Mouse (Mus musculus) brain, adult 2 months (tissue): Measurements from ENCODE around the gene Lhfp.
"Not testable (repeated sequence)": the region's sequence is repeated elsewhere in the genome, so short reads cannot be mapped to it uniquely, and the experiment has no call there.

ENCODE experiments used
- DNase-seq: peaks from one replicate; pipeline ENCODE4 v3.0.0; 2011; ENCODE audit warnings: low read depth, low spot score

The Lhfp gene

DNA sequence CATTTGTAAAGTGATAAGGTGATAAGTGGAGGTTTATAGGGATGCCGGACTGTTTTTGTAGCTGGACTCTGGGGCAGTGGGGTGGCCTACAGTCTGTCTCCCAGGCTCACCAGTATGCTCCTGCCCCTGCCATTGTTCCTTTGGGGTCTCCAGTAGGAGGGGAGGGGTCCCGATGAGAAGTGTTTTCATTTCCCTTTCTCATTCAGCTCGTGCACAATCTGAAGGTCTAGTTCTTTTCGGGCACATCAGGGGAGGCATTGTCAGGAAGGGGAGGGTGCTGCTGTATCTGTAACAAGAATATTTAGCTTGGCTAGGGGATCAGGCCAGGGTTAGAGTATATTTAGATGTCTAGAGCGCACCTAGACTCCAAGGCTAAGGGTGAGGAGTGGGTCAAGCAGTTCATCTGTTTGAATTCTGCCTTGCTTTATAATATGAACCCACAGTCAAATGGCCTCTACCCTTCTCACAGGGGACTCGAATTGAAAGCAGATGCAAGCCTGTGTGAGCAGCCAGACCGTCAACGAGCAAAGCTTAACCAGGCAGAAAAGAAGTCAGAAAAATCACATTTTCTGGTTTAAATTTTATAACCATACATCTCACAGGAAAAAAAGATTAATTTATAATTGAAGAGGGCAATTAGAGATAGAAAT, 46.0 kb downstream of the Lhfp start:
- no peak for DNase-seq

DNA sequence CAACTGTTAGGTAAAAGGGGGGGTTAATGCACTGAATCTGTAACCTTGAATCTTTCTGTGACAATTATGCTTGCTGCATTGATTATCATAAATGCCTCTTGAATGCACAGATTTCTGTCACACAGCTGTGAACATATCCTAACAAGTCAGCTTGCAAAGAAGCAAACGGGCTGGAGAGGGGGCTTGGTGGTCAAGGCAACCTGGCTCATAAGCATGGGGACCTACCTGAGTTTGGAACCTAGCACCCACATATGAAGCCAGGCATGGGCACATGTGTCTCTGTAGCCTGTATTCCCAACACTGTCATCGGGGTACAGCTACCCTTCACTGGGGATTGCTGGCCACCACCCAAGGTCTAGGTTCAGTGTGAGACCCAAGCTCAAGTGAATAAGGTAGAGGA, 48.6 kb downstream of the Lhfp start:
- DNase-seq: no peak

DNA sequence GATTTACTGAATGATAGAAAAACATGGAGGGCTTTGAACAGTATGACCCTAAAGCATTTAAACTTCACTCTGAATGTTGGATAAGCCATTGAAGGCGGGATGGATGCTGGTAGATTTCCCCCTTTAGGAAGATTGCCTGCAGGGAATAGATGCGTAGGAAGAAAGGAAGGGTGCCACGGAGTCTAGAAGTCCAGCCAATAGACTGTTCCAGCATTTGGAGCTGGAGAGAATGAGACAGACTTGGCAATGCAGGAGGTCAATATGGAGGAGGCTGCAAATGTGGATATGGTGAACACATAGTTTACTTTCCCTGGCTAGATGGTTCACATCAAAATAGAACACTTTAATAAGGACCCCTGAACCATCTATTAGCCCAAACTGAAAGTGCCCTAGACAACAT, 58.9 kb downstream of the Lhfp start:
- peak; percentile 62 for DNase-seq

DNA sequence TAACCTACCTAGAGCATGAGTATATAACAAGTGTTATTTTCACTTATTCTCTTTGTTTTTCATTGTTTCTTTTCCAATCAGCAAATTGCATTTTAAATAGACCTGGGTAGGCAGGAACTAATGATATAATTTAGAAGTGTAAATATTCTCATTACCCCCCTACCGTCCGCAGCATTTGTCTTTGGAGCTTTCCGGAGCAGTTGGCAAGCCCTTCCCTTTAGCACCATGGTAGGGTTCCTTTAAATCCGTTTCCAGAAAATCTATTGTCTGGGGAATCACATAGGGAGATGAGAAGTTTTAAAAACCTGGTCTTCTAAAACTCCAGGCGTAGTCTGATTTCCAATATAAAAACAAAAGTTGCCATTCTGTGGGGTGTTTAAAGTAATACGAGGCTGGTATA, 59.5 kb downstream of the Lhfp start:
- peak; percentile 41 for DNase-seq

DNA sequence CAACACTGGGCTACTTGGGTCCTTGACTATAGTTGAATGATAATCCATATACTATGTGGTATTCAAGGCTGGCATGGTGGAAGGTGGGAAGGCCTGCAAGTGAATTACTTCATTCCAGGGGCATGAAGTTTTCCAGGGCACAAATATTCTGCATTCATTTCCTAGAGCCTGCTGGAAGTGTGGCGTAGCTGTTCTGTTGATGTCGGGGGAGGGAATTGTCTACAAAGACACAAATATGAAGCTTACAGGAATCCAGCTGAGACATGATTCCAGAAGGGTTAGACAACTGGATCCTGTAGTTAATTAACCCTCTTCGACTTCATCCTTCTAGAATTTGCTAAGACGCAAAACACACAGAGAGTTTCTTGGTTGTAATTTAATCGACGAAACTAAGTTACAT, 60.4 kb downstream of the Lhfp start:
- no peak for DNase-seq

DNA sequence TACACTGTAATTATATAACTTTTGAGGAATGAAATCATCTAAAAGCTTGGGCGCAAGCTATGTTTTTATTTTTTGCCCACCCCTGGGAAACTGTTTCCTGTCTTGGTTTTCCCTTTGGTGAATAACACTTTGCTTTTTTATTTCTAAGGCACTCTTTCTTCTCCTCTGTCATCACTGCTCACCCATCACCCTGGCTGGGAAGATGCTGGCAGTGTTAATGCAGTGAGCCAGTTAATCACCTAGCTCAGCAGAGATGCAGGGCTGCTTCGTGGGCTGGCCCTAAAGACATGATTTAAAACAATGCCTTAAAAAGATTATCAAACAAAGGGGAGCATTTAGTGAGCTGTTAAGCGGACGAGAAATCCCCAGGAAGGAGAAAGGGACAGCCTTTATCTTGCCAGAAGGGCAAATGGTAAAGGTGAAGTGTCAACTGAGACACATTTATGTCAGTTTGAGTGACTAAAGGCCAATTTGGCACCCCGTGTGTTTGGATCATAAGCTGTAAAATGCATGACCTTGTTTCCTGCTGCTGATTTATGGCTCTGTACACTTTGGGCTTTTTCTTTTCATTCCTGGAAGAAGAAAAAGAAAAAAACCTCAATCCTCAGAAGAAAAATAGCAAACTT, 60.9 kb downstream of the Lhfp start:
- peak; percentile 36 for DNase-seq

DNA sequence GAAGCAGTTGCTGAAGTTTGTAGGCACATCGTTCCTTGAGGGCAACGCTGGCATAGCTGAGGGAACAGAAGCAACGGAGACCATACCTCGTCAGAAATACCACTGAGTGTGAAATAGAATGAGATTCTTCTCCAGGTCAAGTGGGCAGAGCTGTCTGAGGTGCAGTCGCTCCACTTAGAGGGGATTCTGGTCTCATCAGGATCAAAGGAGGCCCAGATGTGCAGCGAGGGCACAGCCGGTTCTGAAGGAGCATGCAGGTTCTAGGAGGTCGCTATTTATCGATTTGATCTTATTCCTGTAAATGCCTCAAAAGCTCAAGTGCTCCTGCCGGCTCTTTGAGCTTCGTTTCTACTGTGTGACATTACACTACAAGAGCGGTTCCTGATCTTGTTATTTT, 61.4 kb downstream of the Lhfp start:
- no peak for DNase-seq

DNA sequence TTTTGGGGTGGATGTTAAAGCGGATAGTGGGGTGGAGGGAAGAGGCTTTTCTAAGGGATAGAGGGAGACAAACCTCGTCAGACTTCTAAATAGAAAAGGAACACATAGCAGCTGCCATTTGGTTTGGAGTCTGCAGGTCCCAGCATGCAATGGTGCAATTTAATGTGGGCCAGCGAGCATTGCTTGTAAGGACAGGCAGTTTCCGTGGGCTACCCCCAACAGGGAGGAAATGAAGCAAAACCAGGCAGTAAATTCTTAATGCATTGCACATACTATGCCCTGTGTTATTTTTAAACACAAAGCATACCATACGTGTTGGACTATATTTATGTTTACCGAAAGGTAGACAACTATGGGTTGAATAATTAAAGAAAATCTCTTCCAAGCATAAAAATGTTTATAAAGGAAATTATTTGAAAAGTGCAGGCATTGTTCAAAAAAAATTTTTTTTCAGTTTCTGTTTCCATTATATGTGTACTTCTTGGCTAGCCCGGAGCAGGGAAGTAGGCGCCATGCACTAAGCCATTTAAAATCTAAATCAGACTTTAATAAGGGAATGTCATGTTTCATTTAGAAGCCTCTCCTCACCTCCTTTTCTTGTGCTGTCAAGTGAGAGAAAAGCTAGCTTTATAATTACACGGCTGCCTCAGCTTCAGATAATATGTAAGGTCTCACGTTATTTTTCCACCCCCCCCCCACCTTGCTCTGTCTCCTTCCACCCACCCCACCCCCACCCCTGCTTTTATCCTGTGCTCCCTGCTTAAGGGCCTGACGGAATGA, 67.5 kb downstream of the Lhfp start:
- peak; percentile 46 for DNase-seq

DNA sequence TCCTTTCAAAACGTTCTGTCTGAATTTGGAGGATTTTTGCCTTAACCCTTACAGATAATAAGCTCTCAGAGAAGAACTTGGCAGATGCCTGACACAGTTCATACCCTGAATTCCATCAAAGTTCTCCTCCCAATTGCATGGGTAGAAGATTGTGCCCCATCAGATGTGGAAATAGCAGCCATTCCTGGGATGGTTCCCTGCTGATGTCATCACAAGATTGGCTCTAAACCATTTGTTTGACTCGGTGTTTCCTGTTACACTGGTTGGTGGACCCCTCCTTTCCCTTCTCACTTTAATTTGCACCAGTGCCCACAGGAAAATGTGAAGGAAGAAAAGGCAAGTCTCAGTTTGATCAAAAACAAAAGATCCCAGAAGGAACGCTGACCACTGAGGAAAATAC, 68.6 kb downstream of the Lhfp start:
- DNase-seq: no peak

DNA sequence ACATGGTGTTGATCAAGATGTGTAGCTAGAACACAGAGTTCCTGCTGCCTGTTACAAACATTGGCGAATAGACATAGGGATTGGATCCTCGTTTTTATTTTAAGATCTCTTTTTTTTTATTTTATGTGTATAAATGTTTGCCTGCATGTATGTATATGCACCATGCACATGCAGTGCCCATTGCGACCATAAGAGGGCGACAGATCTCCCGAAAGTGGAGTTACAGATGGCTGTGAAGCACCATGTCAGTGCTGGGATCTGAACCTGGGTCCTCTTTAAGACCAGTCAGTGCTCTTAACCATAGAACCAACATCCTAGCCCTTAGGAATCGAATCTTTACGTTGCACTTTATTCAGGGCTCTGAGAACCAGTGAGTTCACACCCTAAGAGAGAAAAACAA, 70.7 kb downstream of the Lhfp start:
- DNase-seq: no peak

DNA sequence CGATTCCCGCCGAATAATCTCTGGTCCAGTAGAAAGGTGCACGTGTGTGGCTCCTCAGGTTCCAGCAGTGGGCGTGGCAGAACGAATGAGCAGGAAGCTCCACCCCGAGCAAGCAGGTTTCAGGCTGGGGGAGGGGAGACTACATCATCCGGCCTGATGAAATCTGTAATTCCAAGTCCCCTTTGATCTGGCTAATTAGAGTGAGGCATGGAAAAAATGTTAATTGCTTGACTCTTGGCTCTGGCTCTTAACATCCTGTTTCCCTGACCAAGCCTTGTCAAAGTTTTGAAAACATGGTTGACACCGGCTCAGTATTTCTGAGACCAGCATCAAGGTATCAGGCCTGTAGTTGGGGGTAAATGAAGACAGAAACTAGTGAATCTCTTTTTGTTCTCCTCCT, 77.4 kb downstream of the Lhfp start:
- not testable (repeated sequence) for DNase-seq

DNA sequence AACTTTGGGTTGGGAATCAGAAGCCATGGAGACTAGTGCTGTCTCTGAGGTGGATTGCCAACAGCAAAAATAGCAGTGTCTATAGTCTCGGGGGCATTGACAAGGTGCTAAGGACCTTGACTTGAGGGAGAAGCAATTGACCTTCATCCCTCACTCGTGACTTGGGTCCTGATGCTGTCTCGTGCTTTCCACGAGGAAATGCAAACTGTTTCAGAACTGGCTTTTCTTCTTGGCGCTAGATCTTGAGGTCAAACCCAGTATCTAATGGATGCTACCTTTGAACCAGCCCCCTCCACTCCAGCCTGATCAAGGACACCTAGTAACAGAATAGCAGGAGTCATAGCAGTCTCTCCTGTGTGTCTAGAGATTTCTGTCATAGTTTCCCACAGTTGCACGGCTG, 78.7 kb downstream of the Lhfp start:
- no peak for DNase-seq

DNA sequence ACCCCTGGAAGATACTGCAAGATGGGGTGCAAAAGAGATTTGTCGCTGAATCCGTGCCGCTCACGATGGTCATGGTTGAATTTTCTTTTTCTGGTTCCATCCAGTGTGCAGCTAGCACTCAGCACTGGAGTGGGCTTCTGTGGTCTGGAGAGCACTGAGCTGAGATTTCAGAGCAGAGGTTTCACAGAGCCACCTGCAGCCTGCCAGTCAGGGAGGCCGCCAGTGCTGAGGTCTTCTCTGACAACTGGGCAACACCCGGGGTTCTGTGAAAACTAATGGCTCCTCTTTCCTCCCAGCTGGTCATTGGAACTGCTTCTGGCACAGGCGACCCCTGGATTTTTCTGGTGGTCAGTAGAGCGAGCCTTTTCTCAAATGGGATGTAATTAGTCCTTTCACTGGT, 84.2 kb downstream of the Lhfp start:
- DNase-seq: no peak

DNA sequence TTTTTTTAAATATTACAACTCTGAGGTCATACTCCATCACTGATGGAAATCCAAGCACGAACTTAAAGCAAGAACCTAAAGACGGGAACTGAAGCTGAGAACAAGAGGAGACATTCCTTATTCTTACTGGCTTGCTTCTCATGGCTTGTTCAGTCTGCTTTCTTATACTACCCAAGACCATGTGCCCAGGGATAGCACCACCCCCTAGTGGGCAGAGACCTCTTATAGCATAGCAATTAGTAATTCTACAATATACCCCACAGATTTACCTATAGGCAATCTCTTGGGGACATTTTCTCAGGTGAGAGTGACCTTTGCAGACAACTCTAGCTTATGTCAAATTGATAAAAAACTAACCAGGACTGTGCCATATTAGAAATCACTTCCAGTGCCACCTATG, 97.5 kb downstream of the Lhfp start:
- DNase-seq: no peak

DNA sequence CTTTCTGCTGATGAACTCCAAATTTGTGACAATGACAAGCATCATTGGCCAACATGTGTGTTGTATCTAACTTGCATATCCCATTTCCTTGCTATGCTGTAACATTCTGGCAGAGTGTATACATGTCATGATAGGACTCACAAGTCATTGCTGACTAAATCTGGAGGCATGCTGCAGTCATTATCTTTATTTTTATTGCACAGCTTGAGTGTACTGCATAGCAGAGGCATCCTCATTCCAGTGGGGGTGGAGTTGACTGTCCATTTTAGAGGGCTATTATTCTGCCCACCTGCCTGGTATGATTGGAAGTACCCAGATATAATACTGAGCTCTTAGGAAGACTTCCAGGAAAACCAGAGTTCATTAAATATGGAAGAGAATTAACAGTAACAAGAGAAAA, 97.9 kb downstream of the Lhfp start:
- DNase-seq: no peak

DNA sequence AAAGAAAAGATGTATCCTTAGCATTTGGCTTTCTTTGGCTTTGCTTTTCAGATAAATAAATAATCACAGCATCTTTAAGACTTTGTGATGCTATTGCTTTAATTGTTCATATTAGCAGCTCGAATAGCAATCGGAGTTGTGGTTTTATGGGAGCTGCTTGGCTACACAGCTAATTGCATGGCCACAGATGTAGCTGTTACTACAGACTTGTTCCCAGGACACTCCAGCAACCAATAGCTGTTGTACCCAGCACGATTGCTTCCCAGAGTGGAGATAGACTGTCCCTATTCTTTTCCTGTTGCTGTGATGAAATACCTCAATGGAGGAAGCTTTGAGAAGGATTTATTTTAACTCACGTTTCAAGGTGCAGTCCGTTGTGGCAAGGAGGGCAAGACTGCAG, 98.3 kb downstream of the Lhfp start:
- DNase-seq: no peak

DNA sequence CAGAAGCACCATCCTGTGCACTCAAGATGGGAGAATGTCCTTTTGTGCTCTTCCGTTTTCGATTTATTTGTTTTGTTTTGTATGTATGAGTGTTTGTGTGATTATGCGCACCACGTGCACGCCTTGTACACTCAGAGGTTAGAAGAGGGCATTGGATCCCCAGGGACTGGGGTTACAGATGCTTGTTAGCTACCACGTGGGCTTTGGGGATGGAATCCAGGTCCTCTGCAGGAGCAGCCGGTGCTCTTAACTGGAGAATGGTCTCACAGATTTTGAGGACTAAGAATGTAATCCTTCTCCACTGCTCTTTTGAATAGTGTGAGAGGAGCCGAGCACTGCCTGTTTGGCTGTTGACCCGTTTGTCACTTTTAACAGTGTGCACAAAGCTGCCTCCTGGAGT, 101.2 kb downstream of the Lhfp start:
- DNase-seq: peak; percentile 72

DNA sequence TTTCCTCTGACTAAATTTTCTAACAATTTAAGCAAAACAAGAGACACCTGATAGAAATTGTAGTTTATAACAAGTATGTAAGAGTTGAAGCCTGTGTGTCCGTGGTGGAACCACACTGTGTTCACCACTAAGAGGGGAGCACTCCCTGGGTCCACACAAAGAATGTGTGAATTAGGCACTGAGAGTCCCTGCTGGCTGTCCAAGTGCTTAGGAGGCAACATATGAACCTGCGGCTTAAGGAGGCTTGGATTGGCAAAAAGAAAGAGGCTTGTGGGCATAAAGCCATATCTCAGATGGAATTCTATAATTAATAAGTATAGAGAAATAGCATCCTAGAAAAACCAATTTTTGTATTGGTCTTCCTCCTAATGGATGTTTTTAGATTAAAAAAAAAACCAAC, 104.2 kb downstream of the Lhfp start:
- peak; percentile 67 for DNase-seq

DNA sequence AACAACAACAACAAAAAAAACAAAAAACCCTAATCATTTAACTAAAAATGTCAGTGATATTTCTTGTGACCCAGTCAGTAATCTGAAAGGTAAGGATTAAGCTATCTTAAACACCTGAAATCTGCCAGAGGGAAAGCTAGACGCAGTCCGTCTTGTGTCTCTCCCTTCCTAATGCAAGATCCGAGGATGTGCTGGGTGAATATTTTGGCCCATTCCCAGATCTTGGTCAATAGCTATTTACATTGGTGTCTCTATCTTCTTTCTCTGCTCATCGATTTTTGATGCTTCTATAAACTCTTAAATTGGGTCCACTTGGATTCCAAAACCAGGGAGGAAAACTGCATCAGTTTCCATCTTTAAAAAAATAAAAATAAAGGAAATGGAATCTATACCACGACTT, 104.6 kb downstream of the Lhfp start:
- DNase-seq: no peak

DNA sequence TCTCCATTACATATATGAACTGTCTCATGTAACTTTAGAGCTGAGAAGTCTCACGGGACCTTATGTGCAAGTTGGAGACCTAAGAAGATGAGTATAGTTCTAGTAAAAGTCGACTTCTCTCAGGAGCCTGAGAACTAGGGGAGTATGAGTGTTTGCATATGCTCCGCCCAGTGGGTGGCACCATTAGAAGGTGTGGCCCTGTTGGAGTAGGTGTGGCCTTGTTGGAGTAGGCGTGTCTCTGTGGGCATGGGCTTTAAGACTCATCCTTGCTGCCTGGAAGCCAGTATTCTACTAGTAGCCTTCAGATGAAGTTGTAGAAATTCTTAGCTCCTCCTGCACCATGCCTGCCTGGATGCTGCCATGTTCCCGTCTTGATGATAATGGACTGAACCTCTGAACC, 105.7 kb downstream of the Lhfp start:
- no peak for DNase-seq

DNA sequence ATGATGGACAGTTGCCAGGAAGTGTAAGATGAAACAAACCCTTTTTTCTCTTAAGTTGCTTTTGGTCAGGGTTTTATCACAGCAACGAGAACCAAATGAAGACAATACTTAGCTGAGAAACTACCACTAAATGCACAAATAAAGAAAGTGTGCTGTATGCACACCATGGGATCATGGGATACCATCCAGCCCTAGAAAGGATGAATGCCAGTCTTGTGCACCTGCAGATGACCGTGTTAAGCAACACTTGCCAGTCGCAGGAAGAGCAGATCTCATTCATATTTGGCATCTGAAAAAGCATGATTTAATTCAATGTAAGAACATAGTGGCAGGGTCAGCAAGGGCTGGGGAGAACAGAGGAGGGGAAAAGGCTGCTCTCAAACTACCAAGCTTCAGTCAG, 107.4 kb downstream of the Lhfp start:
- DNase-seq: peak; percentile 87

DNA sequence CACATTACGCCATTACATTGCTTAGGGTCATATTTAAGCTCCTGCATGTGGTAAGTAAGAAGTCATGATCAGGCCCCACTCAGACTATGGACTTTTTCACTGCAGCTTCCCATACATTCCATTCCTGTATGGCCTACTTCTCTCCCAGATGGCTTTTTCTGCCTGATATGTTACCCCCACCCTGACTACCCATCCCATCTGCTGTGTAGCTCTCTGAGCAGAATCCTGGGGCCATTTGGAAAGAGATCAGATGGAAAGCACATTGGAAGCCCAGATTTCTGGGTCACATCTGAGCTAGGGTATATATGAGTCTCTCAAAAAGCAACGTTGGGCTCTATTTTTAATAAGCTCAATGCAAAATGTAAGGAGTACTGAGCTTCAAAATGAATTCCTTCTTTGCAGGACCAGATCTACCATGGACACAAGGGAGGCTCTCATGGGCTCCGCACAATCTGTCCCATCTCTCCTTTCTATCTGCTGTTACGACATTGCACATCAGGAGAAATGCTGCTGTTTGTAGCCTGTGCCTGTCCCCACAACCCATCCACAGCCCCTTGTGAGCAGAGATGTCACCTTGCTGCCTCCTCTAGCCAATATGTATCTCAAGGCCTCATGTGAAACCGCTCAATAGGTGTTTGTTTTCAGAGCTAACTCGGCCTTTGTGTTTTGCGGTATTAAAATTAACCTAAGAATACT, 108.4 kb downstream of the Lhfp start:
- DNase-seq: peak; percentile 98

DNA sequence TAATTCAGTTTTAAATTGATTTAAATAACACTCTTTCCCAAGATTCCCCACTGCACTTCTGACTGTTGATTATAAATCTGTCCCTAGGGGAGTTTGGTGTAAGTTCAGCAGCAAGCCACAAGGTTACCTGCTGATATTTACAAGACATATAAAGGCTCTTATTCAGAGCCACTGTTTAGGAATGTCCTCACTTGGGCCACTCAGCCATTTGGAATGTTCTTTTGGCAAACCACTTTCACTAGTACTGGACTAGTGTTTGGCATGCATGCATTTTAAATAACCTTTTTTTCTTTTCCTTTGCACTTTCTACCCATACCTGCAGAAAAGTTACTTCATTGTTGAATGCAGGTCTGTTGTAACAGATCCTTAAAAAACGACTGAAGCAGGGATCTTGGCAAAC, 109.8 kb downstream of the Lhfp start:
- DNase-seq: no peak
